Mouse (Mus musculus) neural tube, embryonic 14.5 days (tissue): ENCODE measurements around the gene Olfr1502. TPM values are rescaled to one million over a fixed set of nuclear protein-coding genes. Genes with fewer than 3 reads are reported as not detected.

Experiments
- polyA plus RNA-seq: library from polyadenylated mRNA; unstranded; fragments of >200 nt; fragmentation: Nextera tagmentation; extraction: Ambion mirVana; gene quantifications from 2 replicates; pipeline ENCODE4 v1.2.1, GENCODE M21; 2014

Gene Olfr1502
- polyA plus RNA-seq, 1 experiment from 2014 or later = not detected

Other genes starting within 250 kb of the Olfr1502 start
- not detected in 2 replicates for gene Olfr1487, start 244.4 kb upstream of the Olfr1502 start, polyA plus RNA-seq
- gene Olfr1489, start 230.2 kb upstream of the Olfr1502 start, polyA plus RNA-seq = not detected in 2 replicates
- not detected in 2 replicates for gene Olfr1490, start 210.7 kb upstream of the Olfr1502 start, polyA plus RNA-seq
- gene Olfr1491, start 164.5 kb upstream of the Olfr1502 start, polyA plus RNA-seq = not detected in 2 replicates
- not detected in 2 replicates for gene Olfr1493-ps1, start 138.5 kb upstream of the Olfr1502 start, polyA plus RNA-seq
- gene Olfr1494, start 122.1 kb upstream of the Olfr1502 start, polyA plus RNA-seq = not detected in 2 replicates
- gene Olfr1495, start 97.2 kb upstream of the Olfr1502 start, polyA plus RNA-seq = not detected in 2 replicates
- gene Olfr1496, start 83.9 kb upstream of the Olfr1502 start, polyA plus RNA-seq = not detected in 2 replicates
- not detected in 2 replicates for gene Olfr1497, start 63.6 kb upstream of the Olfr1502 start, polyA plus RNA-seq
- not detected in 2 replicates for gene Olfr1499, start 42.3 kb upstream of the Olfr1502 start, polyA plus RNA-seq
- not detected in 2 replicates for gene Olfr1500, start 31.3 kb upstream of the Olfr1502 start, polyA plus RNA-seq
- gene Olfr1501, start 11.1 kb upstream of the Olfr1502 start, polyA plus RNA-seq = not detected in 2 replicates
- gene Olfr1504, start 36.1 kb downstream of the Olfr1502 start, polyA plus RNA-seq = not detected in 2 replicates
- gene Olfr1505, start 51.7 kb downstream of the Olfr1502 start, polyA plus RNA-seq = not detected in 2 replicates